15 mouse cellular contexts compared by ENCODE assay signal in genomic region chr15:42220005-42220404, GRCm38 (mm10).
"Had no signal": no experiment of that assay in that cellular context is flagged by ENCODE, and none has a peak within 500 bp of the region (broad histone marks: within the 10 kb centered on the region; RNA-seq: fewer than 3 reads in every experiment).

No protein-coding gene starts in this region.

- H3K4me1 ChIP-seq: lung, embryonic 15.5 days; midbrain, embryonic 12.5 days; midbrain, embryonic 15.5 days; neural tube, embryonic 12.5 days; stomach, embryonic 15.5 days had no signal

- H3K4me2 ChIP-seq: lung, embryonic 15.5 days; midbrain, embryonic 12.5 days; midbrain, embryonic 15.5 days; neural tube, embryonic 12.5 days; stomach, embryonic 15.5 days had no signal

- H3K27me3 ChIP-seq: lung, embryonic 15.5 days; megakaryocyte, embryonic 14.5 days; midbrain, embryonic 12.5 days; midbrain, embryonic 15.5 days; neural tube, embryonic 12.5 days; stomach, embryonic 15.5 days had no signal

- H3K4me3 ChIP-seq: lung, embryonic 15.5 days; megakaryocyte, embryonic 14.5 days; midbrain, embryonic 12.5 days; midbrain, embryonic 15.5 days; neural tube, embryonic 12.5 days; stomach, embryonic 15.5 days had no signal

- ATAC-seq: liver, postnatal 0 days; lung, postnatal 0 days; midbrain, embryonic 15.5 days had no signal

- H3K9me3 ChIP-seq: lung, embryonic 15.5 days; midbrain, embryonic 12.5 days; midbrain, embryonic 15.5 days; neural tube, embryonic 12.5 days; stomach, embryonic 15.5 days had no signal

- DNase-seq: liver, postnatal 0 days; lung, adult 2 months; lung, postnatal 14 days; lung, postnatal 36 days; right cerebral cortex, postnatal 14 days; thymus, adult 2 months had no signal

- H3K9ac ChIP-seq: liver, postnatal 0 days; lung, embryonic 15.5 days; midbrain, embryonic 12.5 days; midbrain, embryonic 15.5 days; neural tube, embryonic 12.5 days; stomach, embryonic 15.5 days had no signal

- H3K36me3 ChIP-seq: lung, embryonic 15.5 days; midbrain, embryonic 12.5 days; midbrain, embryonic 15.5 days; neural tube, embryonic 12.5 days; stomach, embryonic 15.5 days had no signal

- H3K27ac ChIP-seq: lung, embryonic 15.5 days; macrophage; midbrain, embryonic 12.5 days; midbrain, embryonic 15.5 days; neural tube, embryonic 12.5 days; stomach, embryonic 15.5 days; stomach, postnatal 0 days had no signal
